Mouse (Mus musculus) heart, embryonic 12.5 days (tissue): ENCODE measurements around the gene Rufy4. TPM values are rescaled to one million over a fixed set of nuclear protein-coding genes. Genes with fewer than 3 reads are reported as not detected.

ENCODE experiments used
- ATAC-seq: fragments of 200-750 bp; cut with Nextera tagmentation; 2 replicates; pipeline ENCODE4 v1.8.0; 2017; ENCODE audit warnings: moderate TSS enrichment, moderate library complexity; ENCODE audit not compliant: insufficient number of reproducible peaks, low FRiP score
- H3K27ac ChIP-seq: fragments of 300-500 bp; sonication (generic); 2 replicates; pipeline ENCODE4 v1.5.1; 2016; ENCODE audit warnings: mild to moderate bottlenecking, moderate library complexity; ENCODE audit not compliant: poor library complexity, severe bottlenecking
- H3K27me3 ChIP-seq: fragments of 300-500 bp; sonication (generic); replicated peaks from 2 replicates; pipeline ENCODE4 v1.6.1; 2016; ENCODE audit warnings: mild to moderate bottlenecking, moderate library complexity
- H3K36me3 ChIP-seq: fragments of 300-500 bp; sonication (generic); 2 replicates; pipeline ENCODE4 v1.6.1; 2016; ENCODE audit warnings: mild to moderate bottlenecking, moderate library complexity
- H3K4me1 ChIP-seq: fragments of 300-500 bp; sonication (generic); replicated peaks from 2 replicates; pipeline ENCODE4 v1.6.1; 2016; ENCODE audit warnings: mild to moderate bottlenecking
- H3K4me2 ChIP-seq: fragments of 300-500 bp; sonication (generic); 2 replicates; pipeline ENCODE4 v1.6.1; 2016; ENCODE audit warnings: mild to moderate bottlenecking, moderate library complexity
- H3K4me3 ChIP-seq: fragments of 300-500 bp; sonication (generic); 2 replicates; pipeline ENCODE4 v1.5.1; 2016; ENCODE audit warnings: mild to moderate bottlenecking
- H3K9ac ChIP-seq: fragments of 300-500 bp; sonication (generic); 2 replicates; pipeline ENCODE4 v1.6.1; 2016; ENCODE audit warnings: mild to moderate bottlenecking, moderate library complexity
- H3K9me3 ChIP-seq: fragments of 300-500 bp; sonication (generic); replicated peaks from 2 replicates; pipeline ENCODE4 v1.6.1; 2016; ENCODE audit warnings: mild to moderate bottlenecking, moderate library complexity
- WGBS: fragments of 180-500 bp; shearing (Covaris S2); methylation state at CpG from one replicate; pipeline ENCODE4 v1.1.7; 2016; 5-methylcytosine and 5-hydroxymethylcytosine counted together
- polyA plus RNA-seq: library from polyadenylated mRNA; unstranded; fragments of >200 nt; fragmentation: Nextera tagmentation; extraction: Ambion mirVana; gene quantifications from 2 replicates; pipeline ENCODE4 v1.2.1, GENCODE M21; 2016

Gene Rufy4
- polyA plus RNA-seq, 1 experiment from 2014 or later, result 0.28 TPM

DNA sequence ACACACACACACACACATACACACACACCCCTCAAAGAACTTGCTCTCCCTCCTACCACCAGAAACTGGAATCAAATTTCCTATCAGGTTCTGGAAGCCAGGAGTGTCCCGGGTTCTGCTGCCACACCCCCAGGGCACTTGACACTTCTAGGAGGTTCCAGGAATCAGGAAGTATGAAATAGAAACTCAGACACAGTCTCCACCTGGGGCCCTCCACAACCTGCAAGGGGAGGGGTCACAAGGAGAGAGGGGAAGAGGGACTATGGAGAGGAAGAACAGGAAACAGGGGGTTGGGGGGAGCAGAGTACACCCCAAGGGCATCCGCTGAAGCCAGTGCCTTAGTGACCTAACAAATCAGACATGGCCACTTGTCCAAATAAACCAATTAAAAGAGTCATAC is 56.1 kb downstream of the Rufy4 start:
- Histone ChIP-seq H3K4me3 (no peak overlapping the region), H3K27me3 (no peaks in the 10 kb centered on the region), H3K4me1 (peaks cover 24% of the 10 kb centered on the region), H3K9ac (no peak overlapping the region), H3K9me3 (no peaks in the 10 kb centered on the region), H3K36me3 (no peaks in the 10 kb centered on the region), H3K4me2 (no peak overlapping the region), H3K27ac (no peak overlapping the region)
- 56% methylated on average over 2 of the region's 2 CpGs for WGBS
- ATAC-seq, result no peak

DNA sequence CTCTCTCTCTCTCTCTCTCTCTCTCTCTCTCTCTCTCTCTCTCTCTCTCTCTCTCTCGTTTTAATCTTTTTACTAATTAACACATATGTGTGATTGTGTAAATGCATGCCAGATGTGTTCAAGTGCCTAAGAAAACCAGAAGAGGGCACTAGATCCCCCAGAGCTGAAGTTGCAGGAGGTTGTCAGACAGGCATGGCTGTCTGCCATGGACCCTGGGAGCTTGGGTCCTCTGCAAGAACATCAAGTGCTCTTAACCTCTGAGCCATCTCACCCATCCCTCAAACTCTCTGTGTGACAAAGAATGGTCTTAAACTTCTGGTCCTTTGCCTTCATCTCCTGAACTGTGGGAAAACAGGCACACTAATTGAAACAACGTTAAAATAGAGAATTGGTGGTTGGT is 57.7 kb downstream of the Rufy4 start:
- Histone ChIP-seq H3K27me3 (no peaks in the 10 kb centered on the region), H3K4me3 (no peak overlapping the region), H3K4me2 (no peak overlapping the region), H3K9ac (no peak overlapping the region), H3K4me1 (peaks cover 20% of the 10 kb centered on the region), H3K9me3 (no peaks in the 10 kb centered on the region), H3K27ac (no peak overlapping the region), H3K36me3 (no peaks in the 10 kb centered on the region)
- WGBS, result 57% methylated on average over 2 of the region's 2 CpGs
- ATAC-seq, result no peak

DNA sequence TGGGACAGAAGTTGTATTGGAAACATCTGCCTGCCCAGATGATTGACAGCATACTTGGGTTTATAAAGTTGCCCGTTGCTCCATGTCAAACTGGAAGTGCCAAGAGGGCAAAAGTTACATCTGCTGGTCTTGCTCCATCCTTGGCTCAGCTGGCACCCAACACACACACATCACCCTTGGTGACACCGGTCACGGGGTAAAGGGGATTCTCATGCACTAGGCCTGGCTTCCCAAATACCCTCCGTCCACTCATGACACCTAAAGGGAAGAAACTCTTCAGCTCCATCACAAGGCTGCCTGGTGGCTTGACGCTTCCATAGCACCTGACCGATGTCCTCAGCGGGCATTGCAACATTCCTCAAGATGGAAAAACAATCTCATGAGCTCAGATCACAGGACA is 65.1 kb downstream of the Rufy4 start:
- H3K27ac ChIP-seq, result no peak overlapping the region
- H3K9me3 ChIP-seq, result no peaks in the 10 kb centered on the region
- no peak overlapping the region for H3K4me3 ChIP-seq
- ATAC-seq, result no peak
- H3K4me2 ChIP-seq, result no peak overlapping the region
- no peaks in the 10 kb centered on the region for H3K27me3 ChIP-seq
- WGBS, result 89% methylated on average over 7 of the region's 7 CpGs
- no peaks in the 10 kb centered on the region for H3K4me1 ChIP-seq
- H3K9ac ChIP-seq, result no peak overlapping the region
- H3K36me3 ChIP-seq, result no peaks in the 10 kb centered on the region

DNA sequence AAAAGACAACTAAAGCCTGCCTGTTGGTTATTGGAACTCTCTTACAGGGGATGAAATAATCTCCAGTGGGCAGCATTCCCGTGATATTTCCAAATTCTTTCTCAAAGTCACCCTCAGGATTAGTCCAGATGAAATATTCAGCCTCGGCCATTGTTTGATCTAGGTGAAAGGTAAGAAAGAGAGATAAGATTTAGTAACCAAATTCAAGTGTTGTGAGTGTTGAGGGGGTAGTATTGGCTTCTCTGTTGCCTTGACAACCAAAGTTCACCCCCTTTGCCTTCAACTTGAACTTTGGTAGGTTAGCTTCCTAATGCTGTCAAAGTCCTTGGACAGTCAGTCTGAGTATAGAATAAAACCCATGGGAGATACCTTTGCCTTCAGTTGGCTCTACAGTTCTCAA is 67.4 kb downstream of the Rufy4 start:
- no peak for ATAC-seq
- no peak overlapping the region for H3K4me2 ChIP-seq
- H3K9ac ChIP-seq, result no peak overlapping the region
- no peak overlapping the region for H3K4me3 ChIP-seq
- H3K27ac ChIP-seq, result no peak overlapping the region
- WGBS, result 73% methylated on average over 2 of the region's 2 CpGs
- no peaks in the 10 kb centered on the region for H3K4me1 ChIP-seq
- no peaks in the 10 kb centered on the region for H3K27me3 ChIP-seq
- no peaks in the 10 kb centered on the region for H3K9me3 ChIP-seq
- no peaks in the 10 kb centered on the region for H3K36me3 ChIP-seq

DNA sequence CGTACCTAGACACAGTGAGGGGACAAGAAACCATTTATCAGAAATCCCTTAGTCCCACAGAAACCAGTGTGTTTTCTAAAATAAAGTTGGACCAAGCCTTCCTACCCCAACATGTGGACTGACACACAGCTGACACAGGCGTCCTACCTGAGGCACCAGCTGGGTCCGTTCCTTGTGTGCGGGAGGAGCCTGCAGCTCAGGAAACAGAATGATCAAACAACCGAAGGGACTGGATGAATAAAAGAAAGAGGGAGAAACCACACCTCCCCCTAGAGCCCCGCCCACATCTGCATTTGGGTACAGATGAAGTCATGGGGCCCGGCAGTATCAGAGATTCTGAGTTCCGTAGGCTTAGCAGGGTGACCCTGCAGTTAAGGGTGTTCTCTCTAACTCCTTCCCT is 69.1 kb downstream of the Rufy4 start, which contains the start of gene Cxcr1:
Gene Cxcr1 (minus strand): TSS at position 187 of the 400 bp plus-strand sequence.
- no peaks in the 10 kb centered on the region for H3K9me3 ChIP-seq
- H3K4me1 ChIP-seq, result 0 out of 2 replicates have a peak, but pooled peaks cover 7% of the 10 kb centered on the region
- ATAC-seq, result no peak
- no peaks in the 10 kb centered on the region for H3K27me3 ChIP-seq
- H3K4me2 ChIP-seq, result no peak within 1 kb of the TSS
- no peak within 1 kb of the TSS for H3K4me3 ChIP-seq
- H3K9ac ChIP-seq, result no peak within 1 kb of the TSS
- WGBS, result 78% methylated on average over 8 of the region's 8 CpGs
- no peak within 1 kb of the TSS for H3K27ac ChIP-seq
- no peaks in the 10 kb centered on the region for H3K36me3 ChIP-seq

DNA sequence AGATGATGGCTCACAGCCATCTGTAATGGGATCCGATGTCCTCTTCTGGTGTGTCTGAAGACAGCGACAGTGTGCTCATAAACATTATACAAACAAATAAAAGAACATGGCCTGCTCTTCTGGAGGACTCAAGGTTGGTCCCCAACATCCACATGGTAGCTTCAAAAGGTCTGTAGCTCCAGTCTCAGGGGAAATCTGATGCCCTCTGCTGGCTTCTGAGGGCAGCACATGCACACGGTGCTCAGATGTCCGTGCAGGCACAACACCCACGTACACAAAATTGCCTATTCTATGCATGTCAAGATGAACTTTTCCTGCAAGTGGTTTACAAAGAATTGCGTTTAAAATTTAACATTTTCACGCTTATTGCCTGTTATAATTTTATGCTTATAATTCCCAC is 70.6 kb downstream of the Rufy4 start:
- H3K9ac ChIP-seq, result no peak overlapping the region
- 0 out of 2 replicates have a peak, but pooled peaks cover 7% of the 10 kb centered on the region for H3K4me1 ChIP-seq
- 45% methylated on average over 7 of the region's 7 CpGs for WGBS
- no peaks in the 10 kb centered on the region for H3K36me3 ChIP-seq
- no peaks in the 10 kb centered on the region for H3K9me3 ChIP-seq
- H3K4me2 ChIP-seq, result no peak overlapping the region
- no peak overlapping the region for H3K4me3 ChIP-seq
- no peaks in the 10 kb centered on the region for H3K27me3 ChIP-seq
- H3K27ac ChIP-seq, result no peak overlapping the region
- no peak for ATAC-seq

DNA sequence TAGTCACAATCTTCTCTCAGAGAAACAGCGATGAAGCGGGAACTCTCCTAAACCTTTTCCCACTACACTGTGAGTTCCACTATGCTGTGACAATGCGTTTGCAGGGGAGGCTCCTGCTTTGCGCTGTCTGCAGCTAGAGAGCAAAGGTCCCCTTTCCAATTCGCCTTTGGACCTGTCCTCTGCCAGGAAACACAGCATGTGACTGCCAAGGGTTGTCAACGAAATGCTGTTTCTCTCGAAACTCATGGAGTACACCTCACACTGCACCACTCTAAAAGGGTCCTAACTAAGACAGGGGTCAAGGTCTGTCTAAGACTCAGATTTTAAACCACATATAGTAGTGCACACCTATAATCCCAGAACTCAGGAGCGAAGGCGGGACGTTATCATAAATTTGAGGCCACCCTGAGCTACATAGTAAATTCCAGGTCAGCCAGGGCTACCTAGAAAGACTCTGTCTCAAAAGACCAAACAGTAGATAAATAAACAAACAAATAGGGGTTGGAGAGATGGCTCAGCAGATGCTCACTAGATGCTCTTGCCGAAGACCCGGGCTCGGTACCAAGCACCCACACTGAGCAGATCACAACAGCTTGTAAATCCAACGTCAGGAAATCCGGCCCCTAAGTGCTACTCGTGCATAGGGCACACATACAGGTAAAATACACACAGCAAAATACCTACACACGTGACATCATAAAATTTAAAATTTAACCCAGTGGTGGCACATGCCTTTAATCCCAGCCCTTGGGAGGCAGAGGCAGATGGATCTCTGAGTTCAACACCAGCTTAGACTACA is 71.5 kb downstream of the Rufy4 start:
- Histone ChIP-seq H3K4me3 (no peak overlapping the region), H3K27me3 (no peaks in the 10 kb centered on the region), H3K9me3 (no peaks in the 10 kb centered on the region), H3K9ac (no peak overlapping the region), H3K4me2 (no peak overlapping the region), H3K4me1 (0 out of 2 replicates have a peak, but pooled peaks cover 7% of the 10 kb centered on the region), H3K36me3 (no peaks in the 10 kb centered on the region), H3K27ac (no peak overlapping the region)
- no peak for ATAC-seq
- 75% methylated on average over 17 of the region's 17 CpGs for WGBS

Other genes with a start within 250 kb of the Rufy4 start
- 111 and 115 TPM in 2 replicates for gene Tns1, start 1.1 kb upstream of the Rufy4 start, polyA plus RNA-seq
- 0.08 and 0.11 TPM in 2 replicates for gene Cxcr2, start 28.4 kb downstream of the Rufy4 start, polyA plus RNA-seq
- not detected in 2 replicates for gene Cxcr1, start 69.1 kb downstream of the Rufy4 start, polyA plus RNA-seq
- 478 and 484 TPM in 2 replicates for gene Arpc2, start 110.5 kb downstream of the Rufy4 start, polyA plus RNA-seq
- gene Gpbar1, start 153.0 kb downstream of the Rufy4 start, polyA plus RNA-seq, result 0.37 and 0.41 TPM in 2 replicates
- gene Aamp, start 159.2 kb downstream of the Rufy4 start, polyA plus RNA-seq, result 169 and 171 TPM in 2 replicates
- 215 and 216 TPM in 2 replicates for gene Pnkd, start 159.4 kb downstream of the Rufy4 start, polyA plus RNA-seq
- 41.1 and 42.9 TPM in 2 replicates for gene Tmbim1, start 180.1 kb downstream of the Rufy4 start, polyA plus RNA-seq
- gene Catip, start 236.6 kb downstream of the Rufy4 start, polyA plus RNA-seq, result 0.46 TPM in 2 replicates
- gene Slc11a1, start 249.7 kb downstream of the Rufy4 start, polyA plus RNA-seq, result 1.3 and 1.5 TPM in 2 replicates